Mouse (Mus musculus) T-helper 1 cell (primary cell): Measurements from ENCODE around the gene Hectd4.

Experiments
- in situ Hi-C: fragments of 300-600 bp; cut with MboI, MseI; formaldehyde crosslinking; loops from one replicate; pipeline ENCODE4 v1.15.1; 2025; ENCODE audit warnings: high pct_unique_total_duplicates

The Hectd4 gene

GRCm38 (mm10) chr5:121219980-121220731, at the start of gene Hectd4:
Gene Hectd4, plus strand, starts transcription at chr5:121220219.
- in situ Hi-C loops, result no loop called here

GRCm38 (mm10) chr5:121172835-121173234, 47.2 kb upstream of the Hectd4 start:
- in situ Hi-C loops, result loop anchor here (5.0 kb wide), 1 partner anchor 221 kb away; no protein-coding TSS in a partner anchor

GRCm38 (mm10) chr5:121179077-121179857, 40.8 kb upstream of the Hectd4 start:
- in situ Hi-C loops, result no loop called here

- in situ Hi-C loops, result no loop called here
Observed at GRCm38 (mm10) chr5:121183269-121183668, 36.8 kb upstream of the Hectd4 start.

- in situ Hi-C loops, result no loop called here
Observed at GRCm38 (mm10) chr5:121184375-121184774, 35.6 kb upstream of the Hectd4 start.

- in situ Hi-C loops, result no loop called here
Observed at GRCm38 (mm10) chr5:121184945-121185551, 35.0 kb upstream of the Hectd4 start.

GRCm38 (mm10) chr5:121187580-121188001, 32.4 kb upstream of the Hectd4 start:
- in situ Hi-C loops, result no loop called here

GRCm38 (mm10) chr5:121188265-121188664, 31.8 kb upstream of the Hectd4 start:
- in situ Hi-C loops, result no loop called here

GRCm38 (mm10) chr5:121189182-121189581, 30.8 kb upstream of the Hectd4 start:
- in situ Hi-C loops, result no loop called here

- in situ Hi-C loops, result no loop called here
Observed at GRCm38 (mm10) chr5:121190210-121190835, 29.7 kb upstream of the Hectd4 start.

- in situ Hi-C loops, result no loop called here
Observed at GRCm38 (mm10) chr5:121190836-121191583, 29.0 kb upstream of the Hectd4 start, which contains the start of gene Ptpn11. Gene Ptpn11, minus strand, starts transcription at chr5:121191397.

- in situ Hi-C loops, result no loop called here
Observed at GRCm38 (mm10) chr5:121191584-121191906, 28.5 kb upstream of the Hectd4 start.

GRCm38 (mm10) chr5:121194173-121194572, 25.8 kb upstream of the Hectd4 start:
- in situ Hi-C loops, result no loop called here

GRCm38 (mm10) chr5:121196764-121197163, 23.3 kb upstream of the Hectd4 start:
- in situ Hi-C loops, result no loop called here

GRCm38 (mm10) chr5:121197337-121197736, 22.7 kb upstream of the Hectd4 start:
- in situ Hi-C loops, result no loop called here

- in situ Hi-C loops, result no loop called here
Observed at GRCm38 (mm10) chr5:121198376-121198775, 21.6 kb upstream of the Hectd4 start.

- in situ Hi-C loops, result no loop called here
Observed at GRCm38 (mm10) chr5:121201739-121202138, 18.3 kb upstream of the Hectd4 start.

GRCm38 (mm10) chr5:121202467-121202866, 17.6 kb upstream of the Hectd4 start:
- in situ Hi-C loops, result no loop called here

GRCm38 (mm10) chr5:121204132-121205089, 15.6 kb upstream of the Hectd4 start, which contains the start of gene Rpl6:
Gene Rpl6, plus strand, starts transcription at chr5:121204481.
- in situ Hi-C loops, result no loop called here
